Mouse (Mus musculus) left cerebral cortex, postnatal 4 days (tissue): ENCODE measurements at regions not wholly inside any gene's neighbourhood (a gene's known extent, or its start where the extent isn't known, plus 50 kb on each side); places are given as distances from the start of the nearest gene placed in this dataset.
A peak's percentile ranks its signal among the peaks of the same experiment; 100 is the strongest.

Experiments used
- DNase-seq: peaks from one replicate; pipeline ENCODE4 v3.0.0-alpha.2; 2022
- intact Hi-C: fragments of 180-260 bp; cut with DNase I; formaldehyde crosslinking; loops from one replicate; pipeline ENCODE4 v1.15.1; 2025

DNA sequence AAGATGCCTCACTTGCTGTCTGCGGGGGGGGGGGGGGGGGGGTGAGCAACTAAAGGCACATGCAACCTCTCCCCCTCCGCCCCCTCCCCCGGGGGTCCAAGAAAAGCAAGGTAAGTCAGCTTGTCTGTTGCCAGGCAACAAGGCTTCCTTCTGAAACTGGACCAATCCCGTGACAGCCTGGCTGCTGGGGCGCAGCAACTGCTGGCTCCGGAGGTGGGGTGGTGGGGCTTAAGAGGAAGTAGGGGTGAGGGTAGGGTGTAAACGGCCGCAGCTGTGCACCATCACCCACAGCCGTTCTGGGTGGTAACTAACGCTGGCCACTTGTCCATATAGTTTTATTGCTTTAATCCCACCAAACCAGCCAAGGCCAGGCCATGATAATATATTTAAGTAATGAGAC lies 92.2 kb upstream of the Rbm19 start:
- peak; percentile 31 for DNase-seq
- intact Hi-C loops: no loop called here

DNA sequence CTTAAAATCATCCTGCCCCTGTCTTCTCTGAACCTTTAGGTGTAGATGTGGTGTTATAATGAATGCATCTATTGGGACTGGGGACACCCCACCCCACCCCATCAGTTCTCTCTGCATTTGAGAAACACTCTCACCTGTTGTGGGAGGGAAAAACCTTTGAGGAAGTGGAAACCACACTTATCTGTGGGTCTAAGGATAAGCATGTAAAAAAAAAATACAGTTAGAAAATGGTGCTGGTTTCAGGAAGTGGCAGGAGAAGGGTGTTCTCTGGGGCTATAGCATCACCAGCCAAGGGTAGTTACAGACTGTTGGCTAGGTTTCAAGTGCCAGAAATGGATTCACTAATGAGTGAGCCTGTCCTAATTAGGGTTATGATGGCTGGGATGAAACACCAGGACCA lies 91.1 kb upstream of the Rbm19 start:
- no peak for DNase-seq
- intact Hi-C loops: no loop called here

DNA sequence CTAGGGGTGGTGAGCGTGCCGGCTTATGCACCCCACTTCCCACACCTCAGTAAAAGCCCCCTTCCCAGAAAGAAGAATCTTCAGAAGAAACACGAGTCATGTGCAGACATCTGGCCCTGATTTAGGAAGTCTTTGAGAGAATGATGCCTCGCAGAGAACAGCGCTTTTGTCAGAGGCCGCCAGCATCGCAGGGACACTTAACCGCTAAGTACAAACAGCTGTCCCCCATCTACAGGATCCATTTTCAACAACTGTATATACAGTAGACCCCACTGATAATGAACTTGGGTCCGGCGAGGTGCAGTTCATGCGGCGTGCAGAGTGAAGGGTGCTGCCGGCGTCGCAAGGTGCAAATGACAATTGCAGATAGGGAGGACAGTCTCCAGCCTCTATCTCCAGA lies 85.4 kb upstream of the Rbm19 start:
- DNase-seq: no peak
- intact Hi-C loops: no loop called here

DNA sequence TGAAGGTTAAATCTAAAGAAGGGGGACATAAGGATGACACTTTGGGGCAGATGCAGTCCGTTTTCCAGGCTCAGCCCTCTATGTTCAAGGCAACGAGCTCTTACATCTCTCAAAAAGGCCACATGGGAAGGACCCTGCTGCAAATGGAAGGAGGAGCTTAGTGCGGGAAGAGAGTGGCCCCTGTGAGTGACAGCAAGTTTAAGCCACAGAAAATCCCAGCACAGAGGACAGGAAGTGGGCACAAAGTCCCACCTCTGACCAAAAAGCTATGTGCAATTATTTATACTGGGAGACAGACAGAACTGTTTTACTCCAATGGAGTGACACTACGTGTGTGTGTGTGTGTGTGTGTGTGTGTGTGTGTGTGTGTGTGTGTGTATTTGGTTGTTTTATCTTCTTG lies 84.7 kb upstream of the Rbm19 start:
- intact Hi-C loops: no loop called here
- DNase-seq: no peak

DNA sequence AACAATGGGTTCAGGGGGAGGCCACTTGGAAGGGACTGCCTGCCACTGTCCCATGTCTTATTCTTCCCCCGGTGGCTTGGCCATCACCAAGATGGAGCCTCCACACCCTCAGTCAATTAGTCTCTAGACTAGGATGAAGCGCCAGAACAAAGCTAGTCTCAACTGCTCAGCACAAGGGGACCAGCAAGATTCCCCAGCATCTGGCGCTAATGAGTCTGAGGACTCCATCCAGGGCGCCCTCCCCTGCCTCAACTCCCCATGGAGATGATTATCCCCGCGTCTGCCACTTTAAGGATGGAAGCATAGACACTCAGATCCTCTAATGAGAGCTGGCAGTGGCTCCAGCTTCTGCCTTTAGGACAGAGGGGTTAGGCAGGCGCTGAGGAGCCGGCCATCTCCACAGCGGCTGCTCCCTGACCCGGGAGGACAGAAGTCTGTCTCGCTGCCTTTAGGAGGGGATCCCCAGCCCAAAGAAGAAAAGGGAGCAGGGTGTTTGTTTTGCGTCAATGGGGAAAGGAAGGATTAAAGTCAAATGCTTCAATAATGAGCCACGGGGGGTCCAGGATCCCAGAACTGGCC lies 81.7 kb upstream of the Rbm19 start:
- DNase-seq: no peak
- intact Hi-C loops: no loop called here

DNA sequence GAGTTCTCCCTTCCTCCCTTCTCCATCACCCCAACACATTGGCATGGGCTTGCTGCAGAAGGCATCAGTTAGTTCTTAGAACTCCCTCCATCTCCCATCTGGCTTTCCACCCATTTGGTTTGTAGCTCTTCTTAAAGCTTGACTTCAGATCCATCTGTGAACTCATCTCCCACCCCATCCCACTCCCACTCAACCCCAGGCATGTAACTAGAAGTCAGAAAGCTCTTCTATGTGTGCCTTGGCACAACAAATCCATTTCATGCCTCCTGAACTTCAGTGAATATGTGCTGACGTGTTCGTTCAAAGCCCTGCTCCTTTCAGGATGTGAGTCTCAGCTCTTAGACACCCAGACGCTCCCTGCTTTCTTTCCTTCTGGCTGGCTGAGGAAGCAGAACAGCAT lies 81.0 kb upstream of the Rbm19 start:
- no peak for DNase-seq
- intact Hi-C loops: no loop called here

DNA sequence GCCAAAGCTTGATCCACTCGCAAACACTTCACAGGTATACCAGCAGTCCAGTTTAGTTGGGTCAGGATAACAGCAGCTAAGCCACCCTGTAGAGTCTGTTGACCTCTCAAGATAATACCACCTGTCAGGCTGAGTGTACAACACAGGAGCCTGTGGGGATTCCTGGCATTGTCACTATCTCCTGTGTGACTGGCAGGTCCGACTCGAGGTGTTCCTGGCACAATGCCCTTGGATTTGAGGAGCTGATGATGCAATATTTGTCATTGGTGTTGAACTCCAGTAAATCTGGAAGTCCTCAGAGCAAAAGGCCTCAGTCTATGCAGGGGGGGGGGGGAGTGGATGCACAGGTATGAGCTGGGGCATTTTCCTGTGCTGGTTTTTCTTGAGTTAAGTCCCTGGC lies 78.5 kb upstream of the Rbm19 start:
- intact Hi-C loops: no loop called here
- DNase-seq: no peak

DNA sequence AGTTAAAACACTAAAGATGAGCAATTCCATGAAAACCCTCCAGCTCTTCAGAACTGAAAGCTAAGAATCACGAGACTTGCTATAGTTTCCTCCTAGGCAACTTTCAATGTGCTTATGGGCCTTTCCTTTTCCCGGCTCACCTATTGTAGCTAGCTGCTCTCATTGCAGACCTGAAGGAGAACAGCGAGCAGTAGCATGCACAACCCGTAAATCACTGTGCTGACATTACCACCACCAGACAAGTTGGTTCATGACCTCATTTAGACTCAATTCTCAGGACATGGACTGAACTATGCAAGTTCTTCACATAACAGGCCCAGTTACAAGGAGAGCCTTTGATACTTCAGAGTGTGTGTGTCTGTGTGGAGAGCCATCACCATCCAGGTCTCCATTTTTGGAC lies 72.5 kb upstream of the Rbm19 start:
- intact Hi-C loops: no loop called here
- no peak for DNase-seq

DNA sequence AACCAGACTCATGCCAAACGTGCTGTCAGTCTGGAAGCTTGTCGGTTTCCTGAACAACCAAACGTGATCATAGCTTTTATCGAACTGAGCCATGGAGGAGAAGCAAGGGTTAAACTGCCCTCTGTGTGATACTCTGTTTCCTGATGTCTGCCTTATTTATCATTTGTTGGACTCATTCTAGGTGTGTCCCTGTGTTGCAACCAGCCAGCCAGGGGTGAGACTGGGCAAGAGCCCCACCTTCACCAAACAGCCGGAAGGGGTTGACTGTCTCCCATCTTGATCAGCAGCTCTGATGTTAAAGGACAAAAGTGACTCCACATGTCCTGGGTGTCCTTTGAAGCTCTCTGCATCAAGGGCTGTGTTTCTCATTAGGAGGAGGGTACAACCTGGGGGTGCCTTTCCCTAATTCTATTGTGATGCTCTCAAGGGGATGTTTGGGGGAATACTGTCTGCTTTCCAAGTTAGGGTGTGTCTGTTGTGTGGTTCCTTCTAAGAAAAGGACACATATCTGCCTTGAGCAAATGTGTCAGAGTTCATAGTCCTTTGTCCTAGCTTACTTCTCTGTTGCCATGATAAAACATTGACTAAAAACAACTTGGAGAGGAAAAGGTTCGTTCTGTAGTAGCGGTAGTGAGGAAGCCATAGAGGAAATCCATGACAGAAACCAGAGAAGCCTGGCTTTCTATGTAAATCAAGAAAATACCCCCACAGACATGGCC lies 67.0 kb upstream of the Rbm19 start:
- no peak for DNase-seq
- intact Hi-C loops: no loop called here

DNA sequence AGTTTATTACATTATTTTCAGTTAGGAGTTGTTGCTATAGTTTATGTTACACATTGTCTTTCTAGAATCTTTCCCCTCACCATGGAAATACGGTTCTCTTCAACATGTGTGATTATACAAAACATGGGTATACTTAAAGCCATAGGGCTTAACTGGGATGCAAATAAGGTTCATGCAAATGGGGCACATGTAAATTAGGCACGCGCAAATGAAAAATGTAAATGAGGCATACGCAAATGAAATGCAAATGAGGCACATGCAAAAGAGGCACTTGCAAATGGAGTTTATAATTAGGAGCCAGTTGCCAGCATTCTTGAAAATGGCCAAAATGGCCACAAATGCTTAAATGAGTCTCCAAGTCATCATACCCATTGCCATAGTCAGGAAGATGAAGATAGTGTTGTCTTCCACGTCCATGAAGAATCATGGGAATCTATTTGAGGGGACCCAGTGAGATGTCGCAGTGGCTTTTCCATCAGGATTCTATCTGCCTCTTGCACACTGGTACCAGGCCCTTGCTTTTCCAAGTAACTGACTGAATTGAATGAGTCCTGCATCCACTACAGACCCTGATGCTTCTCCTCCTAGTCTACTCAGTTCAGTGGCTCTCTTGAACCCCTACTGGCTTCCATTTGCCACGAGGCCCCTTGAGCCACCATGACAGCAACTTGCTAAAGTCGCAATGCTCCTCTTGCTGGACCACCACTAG lies 65.4 kb upstream of the Rbm19 start:
- DNase-seq: no peak
- intact Hi-C loops: no loop called here

DNA sequence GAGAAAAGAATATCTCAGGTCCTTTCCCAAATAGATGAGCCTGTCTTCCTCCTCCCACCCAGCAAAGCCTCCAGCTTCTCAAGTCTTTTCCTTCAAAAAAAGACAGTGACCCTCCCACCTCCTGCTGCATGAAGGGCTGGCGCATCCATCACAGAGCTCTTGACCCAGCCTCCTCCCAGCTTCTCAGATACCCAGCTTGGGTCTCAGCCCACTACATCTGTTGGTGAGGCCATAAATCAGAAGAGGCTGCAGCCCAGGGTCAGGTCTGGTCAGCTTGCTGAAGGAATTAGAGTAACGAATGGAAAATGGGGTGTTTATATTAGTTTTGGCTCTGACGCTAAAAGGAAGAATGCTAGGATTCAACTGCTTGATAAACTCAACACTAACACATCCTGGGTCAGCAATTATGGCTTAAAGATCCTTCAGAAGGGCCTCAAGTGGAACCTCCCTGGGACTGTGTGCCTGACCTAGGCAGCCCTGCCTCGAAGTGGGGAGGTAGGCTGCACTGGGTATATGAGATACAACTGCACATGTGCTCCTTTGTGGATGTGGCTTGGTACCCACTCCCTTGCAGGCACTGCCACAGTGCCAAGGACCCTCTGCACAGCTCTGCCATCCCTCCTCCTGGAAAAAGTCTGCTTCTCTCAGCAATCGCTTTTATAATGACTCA lies 61.6 kb upstream of the Rbm19 start:
- no peak for DNase-seq
- intact Hi-C loops: no loop called here
